In the genomic region with DNA sequence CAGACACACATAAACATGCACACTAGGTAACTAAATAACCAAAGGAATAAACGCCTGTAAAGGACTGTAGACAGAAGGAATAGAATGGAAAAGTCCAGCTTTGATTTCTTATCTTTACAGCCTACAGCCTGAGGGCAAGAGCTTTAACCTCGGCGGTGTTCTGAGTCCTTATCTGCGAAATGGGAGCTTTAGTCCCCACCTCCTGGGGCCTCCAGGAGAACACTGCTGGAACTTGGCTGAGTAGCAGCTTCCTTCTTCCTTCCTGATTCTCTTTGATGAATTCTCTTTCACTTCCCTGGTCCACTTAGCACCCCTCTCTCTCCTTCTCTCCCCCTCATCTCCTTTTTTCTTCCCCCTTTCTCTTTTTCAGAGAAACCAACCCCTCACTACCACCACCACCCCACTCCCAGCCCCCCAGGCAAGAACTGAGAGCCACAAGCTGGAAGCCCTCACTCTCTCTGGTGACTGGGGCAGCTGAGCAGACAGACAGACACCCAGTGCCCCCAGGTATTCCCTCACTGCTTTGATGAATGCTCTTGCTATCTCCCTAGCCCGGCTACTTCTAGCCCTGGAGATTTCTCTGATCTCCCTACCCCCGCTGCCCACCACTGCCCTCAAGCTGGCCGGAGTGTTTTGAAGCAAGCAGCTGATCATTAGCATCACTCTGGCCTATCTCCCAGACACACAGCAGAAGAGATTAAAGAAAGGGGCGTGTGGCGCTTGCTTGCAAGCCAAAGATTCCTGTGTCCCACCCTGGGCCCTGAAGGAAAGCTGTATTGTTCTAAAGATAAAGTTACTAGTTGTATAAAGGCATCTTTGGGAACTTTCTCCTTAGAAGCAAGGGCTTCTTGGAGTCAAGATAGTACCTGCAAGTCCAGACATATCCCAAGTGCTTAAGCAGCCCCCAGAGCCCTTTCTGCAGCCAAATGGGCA, we compare ENCODE assay signal across 24 mouse cellular contexts.
A peak's percentile ranks its signal among the peaks of the same experiment; 100 is the strongest.
DNase-seq lines count a peak whose midpoint lies in the region; ATAC-seq lines count a peak whose summit lies in the region.
"Had no signal": no experiment of that assay in that cellular context is flagged by ENCODE, and none has a peak within 500 bp of the region (broad histone marks: within the 10 kb centered on the region; RNA-seq: fewer than 3 reads in every experiment).

No protein-coding gene starts in this region.

- peak overlapping the region; percentile 22 for H3K4me2 ChIP-seq in heart, embryonic 11.5 days
- H3K4me2 ChIP-seq: hindbrain, embryonic 15.5 days; liver, embryonic 15.5 days; midbrain, embryonic 15.5 days; neural tube, embryonic 15.5 days had no signal

- H3K9ac ChIP-seq in heart, embryonic 11.5 days (ENCODE audit: low read depth, low read length): no peak overlapping the region
- H3K9ac ChIP-seq: hindbrain, embryonic 15.5 days; liver, embryonic 15.5 days; midbrain, embryonic 15.5 days; neural tube, embryonic 15.5 days had no signal

- DNase-seq in heart, adult 11 months: no peak
- peak; percentile 47 for DNase-seq in lung, postnatal 10 days
- no peak for DNase-seq in lung, postnatal 14 days
- DNase-seq in ZHBTc4 (ENCODE audit: low read depth, low spot score): peak; percentile 76
- DNase-seq in limb, embryonic 10.5 days (ENCODE audit: low spot score): no peak
- no peak for DNase-seq in cerebellum, adult 9-10 months
- no peak for DNase-seq in gastrocnemius, postnatal 14 days
- DNase-seq: adrenal gland, adult 8-10 months; cerebellum, postnatal 25 days; embryo, embryonic 11 days; heart, adult 2 months; heart, postnatal 14 days; kidney, adult 18-20 months; kidney, postnatal 10 days; layer of hippocampus, postnatal 36 days; right cerebral cortex, postnatal 25 days; thymus, adult 2 months had no signal

- H3K9me3 ChIP-seq in heart, embryonic 11.5 days (replicated peaks; ENCODE audit: control insufficient read depth, low read length): no peaks in the 10 kb centered on the region
- no peaks in the 10 kb centered on the region for H3K9me3 ChIP-seq in limb, embryonic 10.5 days (replicated peaks)
- H3K9me3 ChIP-seq: hindbrain, embryonic 15.5 days; liver, embryonic 15.5 days; midbrain, embryonic 15.5 days; neural tube, embryonic 15.5 days had no signal

- no peaks in the 10 kb centered on the region for H3K36me3 ChIP-seq in heart, embryonic 11.5 days (ENCODE audit: control insufficient read depth, insufficient read depth, low read length)
- no peaks in the 10 kb centered on the region for H3K36me3 ChIP-seq in limb, embryonic 10.5 days
- H3K36me3 ChIP-seq: hindbrain, embryonic 15.5 days; liver, embryonic 15.5 days; midbrain, embryonic 15.5 days; neural tube, embryonic 15.5 days had no signal

- intact Hi-C loops in gastrocnemius, postnatal 14 days (cut with DNase I; ENCODE audit: low total_unique reads): no loop called here

- peaks cover 15% of the 10 kb centered on the region for H3K4me1 ChIP-seq in heart, embryonic 11.5 days (ENCODE audit: control insufficient read depth, insufficient read depth, low read length)
- peaks cover 19% of the 10 kb centered on the region for H3K4me1 ChIP-seq in limb, embryonic 10.5 days
- H3K4me1 ChIP-seq: hindbrain, embryonic 15.5 days; liver, embryonic 15.5 days; neural tube, embryonic 15.5 days had no signal

- H3K27me3 ChIP-seq in heart, embryonic 11.5 days (ENCODE audit: control insufficient read depth, insufficient read depth, low read length): no peaks in the 10 kb centered on the region
- peaks cover 32% of the 10 kb centered on the region for H3K27me3 ChIP-seq in limb, embryonic 10.5 days (ENCODE audit: low read depth, poor library complexity, severe bottlenecking)
- H3K27me3 ChIP-seq: hindbrain, embryonic 15.5 days; liver, embryonic 15.5 days; midbrain, embryonic 15.5 days; neural tube, embryonic 15.5 days had no signal

- no peak overlapping the region for H3K27ac ChIP-seq in heart, embryonic 11.5 days (ENCODE audit: low read depth, low read length)
- H3K27ac ChIP-seq in limb, embryonic 10.5 days: peak overlapping the region; percentile 40; the same call in 1 of the 2 replicates
- H3K27ac ChIP-seq: heart, adult 2 months; hindbrain, embryonic 15.5 days; layer of hippocampus, adult 2 months; liver, embryonic 15.5 days; midbrain, embryonic 15.5 days; neural tube, embryonic 15.5 days had no signal

- no peak for ATAC-seq in heart, embryonic 11.5 days (replicated peaks; ENCODE audit: insufficient number of reproducible peaks, low FRiP score, low TSS enrichment)
- ATAC-seq: CD4-positive, CD25-positive, alpha-beta regulatory T cell, adult 4 months; midbrain, embryonic 15.5 days had no signal

- no peak overlapping the region for H3K4me3 ChIP-seq in heart, embryonic 11.5 days (ENCODE audit: low read depth, low read length)
- no peak overlapping the region for H3K4me3 ChIP-seq in limb, embryonic 10.5 days
- H3K4me3 ChIP-seq: heart, adult 2 months; hindbrain, embryonic 15.5 days; layer of hippocampus, adult 2 months; liver, embryonic 15.5 days; midbrain, embryonic 15.5 days; neural tube, embryonic 15.5 days had no signal

- 5% methylated on average over 9 of the region's 9 CpGs for WGBS in heart, embryonic 11.5 days (ENCODE audit: insufficient replicate concordance)
- 9% methylated on average over 9 of the region's 9 CpGs for WGBS in limb, embryonic 10.5 days

Comparison
In these comparisons a context has a peak if more than half of its experiments do, and no peak if none do; other contexts are left out.
1. DNase-seq: peak in lung, postnatal 10 days (single experiment) and ZHBTc4 (single experiment); none in heart, adult 11 months (single experiment), lung, postnatal 14 days (single experiment), limb, embryonic 10.5 days (single experiment), cerebellum, adult 9-10 months (single experiment) and gastrocnemius, postnatal 14 days (single experiment).